Mouse (Mus musculus): ENCODE results near the gene Cd86. TPM values are rescaled to one million over a fixed set of nuclear protein-coding genes. Genes with fewer than 3 reads are reported as not detected.

Gene Cd86
- polyA plus RNA-seq, 1 experiment = 15.3 TPM

GRCm38 (mm10) chr16:36666448-36667017 lies 652 bp upstream of the Cd86 start:
- TF ChIP-seq POLR2A (IDR thresholded peaks at IDR 0.05; ENCODE audit: low read depth, low read length) (no peak), CTCF (IDR thresholded peaks at IDR 0.05; ENCODE audit: extremely low read depth, insufficient read depth, insufficient read length, insufficient replicate concordance) (no peak)
- WGBS = 20% methylated on average over 10 of the region's 10 CpGs
- H3K4me3 ChIP-seq (ENCODE audit: extremely low read depth, insufficient read depth, insufficient read length) = peak overlapping the region; percentile 16; the same call in 1 of the 2 replicates
- H3K27ac ChIP-seq (ENCODE audit: insufficient read depth, low read length) = peak overlapping the region; percentile 46
- DNase-seq (ENCODE audit: low read depth in 1 of 2, low spot score in 2 of 2) = no peak
- H3K4me1 ChIP-seq (ENCODE audit: control insufficient read depth, insufficient read depth, insufficient read length) = peaks cover 10% of the 10 kb centered on the region; the same call in 1 of the 2 replicates
- H3K36me3 ChIP-seq (ENCODE audit: control insufficient read depth, insufficient read depth, low read length) = no peaks in the 10 kb centered on the region
- no peaks in the 10 kb centered on the region for H3K27me3 ChIP-seq (ENCODE audit: control insufficient read depth, insufficient read depth, low read length)

DNA sequence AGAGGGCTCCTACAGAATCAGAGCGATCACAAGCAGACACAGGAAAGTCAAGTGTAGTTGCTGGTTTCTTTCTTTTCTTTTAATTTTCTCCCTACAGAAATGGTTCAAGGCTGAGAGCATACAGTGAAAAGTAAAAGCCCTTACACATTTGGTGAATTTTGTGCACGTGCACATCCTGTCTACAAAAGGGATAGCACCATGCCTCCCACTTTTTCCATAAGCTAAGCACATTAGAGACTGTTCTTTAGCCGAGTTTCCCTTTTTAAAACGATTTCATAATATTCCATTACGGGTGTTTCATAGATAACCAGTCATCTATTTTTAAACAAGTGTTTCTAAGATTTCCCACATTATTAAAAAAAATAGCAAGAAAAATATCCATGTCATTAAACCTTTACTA lies 2.4 kb downstream of the Cd86 start:
- no peak overlapping the region for H3K4me3 ChIP-seq (ENCODE audit: extremely low read depth, insufficient read depth, insufficient read length)
- 0 out of 2 replicates have a peak, but pooled peaks cover 2% of the 10 kb centered on the region for H3K36me3 ChIP-seq (ENCODE audit: control insufficient read depth, insufficient read depth, low read length)
- H3K4me1 ChIP-seq (ENCODE audit: control insufficient read depth, insufficient read depth, insufficient read length) = peaks cover 7% of the 10 kb centered on the region; the same call in 1 of the 2 replicates
- H3K27ac ChIP-seq (ENCODE audit: insufficient read depth, low read length) = no peak overlapping the region
- TF ChIP-seq POLR2A (IDR thresholded peaks at IDR 0.05; ENCODE audit: low read depth, low read length) (no peak), CTCF (IDR thresholded peaks at IDR 0.05; ENCODE audit: extremely low read depth, insufficient read depth, insufficient read length, insufficient replicate concordance) (no peak)
- H3K27me3 ChIP-seq (ENCODE audit: control insufficient read depth, insufficient read depth, low read length) = no peaks in the 10 kb centered on the region
- WGBS = 73% methylated on average over 5 of the region's 5 CpGs
- DNase-seq (ENCODE audit: low read depth in 1 of 2, low spot score in 2 of 2) = no peak

DNA sequence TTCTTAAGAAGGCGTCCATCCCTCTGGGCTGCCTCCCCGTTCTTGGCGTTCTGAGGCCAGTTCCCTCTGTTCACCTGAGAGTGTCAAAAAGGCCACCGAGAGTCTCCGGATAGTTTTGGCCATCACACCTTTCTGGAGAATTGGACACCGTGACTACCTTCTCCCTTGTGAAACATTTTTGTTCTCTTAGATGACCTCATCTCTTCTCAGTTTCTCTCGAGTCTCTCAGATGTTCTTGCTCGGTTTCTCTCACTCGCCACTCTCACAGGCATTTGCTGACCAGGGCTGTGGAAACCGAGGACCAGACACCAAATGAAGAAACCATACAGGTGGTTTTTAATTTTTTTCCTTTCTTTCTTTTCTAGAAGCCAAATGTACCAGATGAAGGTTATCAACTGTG lies 4.6 kb downstream of the Cd86 start:
- TF ChIP-seq POLR2A (IDR thresholded peaks at IDR 0.05; ENCODE audit: low read depth, low read length) = no peak
- no peak for TF ChIP-seq CTCF (IDR thresholded peaks at IDR 0.05; ENCODE audit: extremely low read depth, insufficient read depth, insufficient read length, insufficient replicate concordance)
- Histone ChIP-seq H3K4me1 (ENCODE audit: control insufficient read depth, insufficient read depth, insufficient read length) (no peaks in the 10 kb centered on the region), H3K27me3 (ENCODE audit: control insufficient read depth, insufficient read depth, low read length) (no peaks in the 10 kb centered on the region), H3K27ac (ENCODE audit: insufficient read depth, low read length) (no peak overlapping the region), H3K36me3 (ENCODE audit: control insufficient read depth, insufficient read depth, low read length) (0 out of 2 replicates have a peak, but pooled peaks cover 2% of the 10 kb centered on the region), H3K4me3 (ENCODE audit: extremely low read depth, insufficient read depth, insufficient read length) (no peak overlapping the region)
- 89% methylated on average over 10 of the region's 10 CpGs for WGBS
- DNase-seq (ENCODE audit: low read depth in 1 of 2, low spot score in 2 of 2) = no peak

GRCm38 (mm10) chr16:36655910-36656309 lies 10.0 kb downstream of the Cd86 start:
- no peak for TF ChIP-seq POLR2A (IDR thresholded peaks at IDR 0.05; ENCODE audit: low read depth, low read length)
- no peak for TF ChIP-seq CTCF (IDR thresholded peaks at IDR 0.05; ENCODE audit: extremely low read depth, insufficient read depth, insufficient read length, insufficient replicate concordance)

DNA sequence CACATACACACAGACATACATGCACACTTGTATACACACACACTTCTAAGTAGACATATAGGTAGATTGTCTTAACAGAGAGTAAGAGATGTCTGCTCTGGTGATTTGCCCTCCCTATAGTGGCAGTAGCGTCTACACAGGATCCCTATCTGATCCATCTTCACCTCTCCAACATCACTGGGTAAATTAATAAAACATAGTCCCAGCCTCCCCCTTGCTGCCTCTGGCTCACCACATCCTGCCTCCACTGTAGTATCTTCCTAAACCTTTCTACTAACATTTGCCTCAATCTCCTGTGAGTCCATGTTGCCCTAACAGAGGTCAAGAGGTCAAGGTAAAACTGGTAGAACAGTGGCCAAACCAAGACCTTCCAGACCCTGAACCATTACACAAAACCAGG lies 10.7 kb downstream of the Cd86 start:
- no peak for TF ChIP-seq POLR2A (IDR thresholded peaks at IDR 0.05; ENCODE audit: low read depth, low read length)
- TF ChIP-seq CTCF (IDR thresholded peaks at IDR 0.05; ENCODE audit: extremely low read depth, insufficient read depth, insufficient read length, insufficient replicate concordance) = no peak
- WGBS = 88% methylated on average over 1 of the region's 1 CpGs
- no peak overlapping the region for H3K27ac ChIP-seq (ENCODE audit: insufficient read depth, low read length)

More at GRCm38 (mm10) chr16:36655910-36656309, 10.0 kb downstream of the Cd86 start:
- Histone ChIP-seq H3K27me3 (ENCODE audit: control insufficient read depth, insufficient read depth, low read length) (no peaks in the 10 kb centered on the region), H3K4me1 (ENCODE audit: control insufficient read depth, insufficient read depth, insufficient read length) (0 out of 2 replicates have a peak, but pooled peaks cover 2% of the 10 kb centered on the region), H3K36me3 (ENCODE audit: control insufficient read depth, insufficient read depth, low read length) (no peaks in the 10 kb centered on the region), H3K27ac (ENCODE audit: insufficient read depth, low read length) (no peak overlapping the region), H3K4me3 (ENCODE audit: extremely low read depth, insufficient read depth, insufficient read length) (no peak overlapping the region)
- DNase-seq (ENCODE audit: low read depth in 1 of 2, low spot score in 2 of 2) = no peak
- WGBS = 50% methylated on average over 4 of the region's 4 CpGs

GRCm38 (mm10) chr16:36651174-36651766 lies 14.6 kb downstream of the Cd86 start:
- no peak overlapping the region for H3K4me3 ChIP-seq (ENCODE audit: extremely low read depth, insufficient read depth, insufficient read length)
- 79% methylated on average over 6 of the region's 6 CpGs for WGBS

More for the DNA sequence above, 10.7 kb downstream of the Cd86 start:
- Histone ChIP-seq H3K27me3 (ENCODE audit: control insufficient read depth, insufficient read depth, low read length) (no peaks in the 10 kb centered on the region), H3K4me1 (ENCODE audit: control insufficient read depth, insufficient read depth, insufficient read length) (0 out of 2 replicates have a peak, but pooled peaks cover 2% of the 10 kb centered on the region), H3K36me3 (ENCODE audit: control insufficient read depth, insufficient read depth, low read length) (no peaks in the 10 kb centered on the region), H3K4me3 (ENCODE audit: extremely low read depth, insufficient read depth, insufficient read length) (no peak overlapping the region)
- DNase-seq (ENCODE audit: low read depth in 1 of 2, low spot score in 2 of 2) = no peak

GRCm38 (mm10) chr16:36650511-36650910 lies 15.4 kb downstream of the Cd86 start:
- H3K4me3 ChIP-seq (ENCODE audit: extremely low read depth, insufficient read depth, insufficient read length) = no peak overlapping the region
- H3K27ac ChIP-seq (ENCODE audit: insufficient read depth, low read length) = no peak overlapping the region
- TF ChIP-seq POLR2A (IDR thresholded peaks at IDR 0.05; ENCODE audit: low read depth, low read length) (no peak), CTCF (IDR thresholded peaks at IDR 0.05; ENCODE audit: extremely low read depth, insufficient read depth, insufficient read length, insufficient replicate concordance) (no peak)
- no peaks in the 10 kb centered on the region for H3K36me3 ChIP-seq (ENCODE audit: control insufficient read depth, insufficient read depth, low read length)
- no peaks in the 10 kb centered on the region for H3K27me3 ChIP-seq (ENCODE audit: control insufficient read depth, insufficient read depth, low read length)
- H3K4me1 ChIP-seq (ENCODE audit: control insufficient read depth, insufficient read depth, insufficient read length) = no peaks in the 10 kb centered on the region
- no peak for DNase-seq (ENCODE audit: low read depth in 1 of 2, low spot score in 2 of 2)
- 86% methylated on average over 4 of the region's 4 CpGs for WGBS

More at GRCm38 (mm10) chr16:36651174-36651766, 14.6 kb downstream of the Cd86 start:
- no peak for DNase-seq (ENCODE audit: low read depth in 1 of 2, low spot score in 2 of 2)
- Histone ChIP-seq H3K27me3 (ENCODE audit: control insufficient read depth, insufficient read depth, low read length) (no peaks in the 10 kb centered on the region), H3K4me1 (ENCODE audit: control insufficient read depth, insufficient read depth, insufficient read length) (0 out of 2 replicates have a peak, but pooled peaks cover 2% of the 10 kb centered on the region), H3K36me3 (ENCODE audit: control insufficient read depth, insufficient read depth, low read length) (no peaks in the 10 kb centered on the region), H3K27ac (ENCODE audit: insufficient read depth, low read length) (no peak overlapping the region)
- TF ChIP-seq POLR2A (IDR thresholded peaks at IDR 0.05; ENCODE audit: low read depth, low read length) = no peak

All from spleen, adult 2 months (tissue).